Mouse (Mus musculus) gonadal fat pad, adult 2 months (tissue): ENCODE results near the gene Pde4a. TPM values are rescaled to one million over a fixed set of nuclear protein-coding genes. Genes with fewer than 3 reads are reported as not detected.
A peak's percentile ranks its signal among the peaks of the same experiment; 100 is the strongest.

Experiments
- DNase-seq: peaks from one replicate; pipeline ENCODE4 v3.0.0-alpha.2; 2012; ENCODE audit warnings: low read depth
- polyA plus RNA-seq: library from polyadenylated mRNA; depleted of rRNA; stranded (reverse); fragments of >200 nt; gene quantifications from 2 replicates; pipeline ENCODE4 v1.2.3, GENCODE M21; 2012

Gene Pde4a
- polyA plus RNA-seq, 1 experiment = 16.6 TPM

DNA sequence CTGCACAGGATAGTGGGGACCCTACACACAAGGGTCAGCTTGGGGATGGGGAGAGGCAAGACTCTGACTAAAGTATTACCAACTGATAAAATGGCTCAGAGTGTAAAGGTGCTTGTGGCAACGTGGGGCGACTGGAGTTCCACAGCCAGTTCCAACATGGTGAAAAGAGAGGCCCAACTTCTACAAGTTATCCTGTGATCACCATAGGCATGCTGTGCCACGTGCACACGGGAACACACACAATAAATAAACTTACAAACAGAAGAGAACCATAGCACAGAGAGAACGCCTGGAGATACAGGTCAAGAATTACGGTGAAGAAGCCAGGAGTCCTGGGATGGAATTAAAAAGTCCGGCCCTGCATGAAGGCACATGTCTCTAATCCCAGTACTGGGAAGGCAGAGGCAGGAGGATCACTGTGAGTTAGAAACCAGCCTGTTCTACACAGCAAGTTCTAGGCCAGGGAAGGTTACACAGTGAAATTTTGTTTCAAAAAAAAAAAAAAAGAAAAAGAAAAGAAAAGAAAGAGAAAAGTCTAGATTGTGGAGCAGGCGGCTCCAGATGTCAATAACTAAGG, 16.3 kb upstream of the Pde4a start:
- DNase-seq = no peak

- peak; percentile 33 for DNase-seq
These were observed 15.7 kb upstream of the Pde4a start, which contains the start of gene Cdc37 for GRCm38 (mm10) chr9:21149654-21150419. Gene Cdc37 (minus strand): TSS chr9:21149982.

GRCm38 (mm10) chr9:21152715-21153114, 12.8 kb upstream of the Pde4a start:
- DNase-seq = no peak

DNA sequence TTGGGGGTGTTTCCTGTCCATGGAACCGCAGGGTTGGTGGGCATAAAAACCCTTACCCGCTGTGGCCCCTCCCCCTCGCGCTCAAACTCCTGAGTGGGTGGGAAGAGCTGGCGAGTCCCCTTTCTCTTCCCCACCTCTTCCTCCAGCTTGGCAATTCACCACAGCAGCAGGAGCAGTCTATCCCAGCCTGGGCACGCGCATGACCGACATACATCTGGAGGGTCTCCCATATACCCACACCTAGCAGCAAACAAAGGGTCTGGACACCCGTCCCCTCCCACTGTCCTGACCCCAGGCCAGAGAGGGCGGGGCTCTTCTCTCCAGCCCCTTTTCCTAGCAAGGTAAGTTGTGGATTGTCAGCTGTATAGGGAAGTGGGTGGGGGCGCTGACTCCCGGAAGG, 12.2 kb upstream of the Pde4a start:
- no peak for DNase-seq

DNA sequence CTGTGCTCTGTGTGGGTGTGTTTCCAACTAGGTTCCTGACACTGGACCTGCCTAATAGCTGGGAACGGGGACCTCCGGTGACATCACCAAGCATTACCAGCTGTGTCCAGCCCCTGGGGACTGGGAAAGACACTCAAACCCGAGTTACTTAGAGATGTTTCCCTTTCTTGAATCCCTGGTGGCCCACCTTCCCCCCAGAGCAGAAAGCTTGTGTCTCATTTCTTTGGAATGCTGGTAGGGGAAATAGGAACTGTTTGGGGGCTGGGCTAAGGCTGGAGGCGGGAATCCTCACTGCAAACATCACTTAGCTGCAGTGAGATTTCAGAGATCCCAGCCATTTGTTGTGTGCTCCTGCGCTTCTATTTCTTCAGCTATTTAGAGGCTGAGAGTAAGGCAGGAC, 11.7 kb upstream of the Pde4a start:
- DNase-seq = no peak

DNA sequence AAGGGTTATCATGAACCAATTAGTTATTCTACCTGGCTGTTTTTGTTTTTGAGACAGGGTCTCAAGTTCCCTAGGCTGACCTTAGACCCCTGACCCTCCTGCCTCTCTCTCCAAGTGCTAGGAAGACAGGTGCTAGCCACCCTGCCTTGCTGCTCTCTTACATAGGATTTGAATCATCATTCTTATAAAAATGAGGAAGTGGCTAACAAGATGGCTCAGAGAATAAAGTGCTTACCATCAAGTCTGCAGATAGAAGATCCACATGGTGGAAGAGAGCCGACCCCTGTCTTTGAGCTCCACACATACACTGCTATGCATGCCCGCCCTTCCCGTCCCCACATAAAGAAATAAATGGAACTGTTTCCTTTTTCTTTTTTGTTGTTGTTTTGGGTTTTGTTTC, 10.7 kb upstream of the Pde4a start:
- DNase-seq = no peak

DNA sequence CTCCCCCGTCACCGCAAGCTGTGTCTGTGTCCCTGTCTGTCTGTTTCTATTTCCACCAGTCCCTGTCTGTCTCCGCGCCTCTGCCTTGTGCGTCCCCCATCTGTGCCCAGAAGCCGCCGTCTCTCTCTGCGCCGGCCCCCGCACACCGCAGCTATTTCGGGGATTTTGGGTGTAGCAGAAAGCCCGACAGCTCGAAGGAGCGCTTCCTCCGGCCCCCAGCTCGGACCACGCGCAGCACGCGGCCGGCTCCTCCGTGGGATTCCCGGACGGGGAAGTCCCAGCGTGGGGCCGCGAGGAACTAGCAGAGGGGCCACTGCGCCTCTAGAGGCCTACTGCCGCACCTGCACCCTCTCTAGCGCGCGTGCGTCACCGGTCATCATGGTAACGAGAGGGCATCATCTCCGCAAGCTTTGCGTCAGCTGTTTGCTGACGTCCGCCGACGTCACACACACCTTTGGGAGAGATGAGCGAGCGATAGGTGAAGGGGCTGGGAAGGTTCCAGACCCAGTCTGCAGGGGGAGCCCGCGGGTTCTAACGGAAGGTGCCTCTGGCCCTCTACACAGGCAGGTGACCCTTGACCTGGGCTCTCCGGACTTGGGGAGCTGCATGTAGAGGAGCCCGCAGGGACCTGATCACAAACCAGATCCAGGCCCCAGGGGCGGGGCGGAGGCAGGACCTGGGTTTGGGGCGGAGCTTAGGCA, 4.2 kb upstream of the Pde4a start:
- DNase-seq = no peak

DNA sequence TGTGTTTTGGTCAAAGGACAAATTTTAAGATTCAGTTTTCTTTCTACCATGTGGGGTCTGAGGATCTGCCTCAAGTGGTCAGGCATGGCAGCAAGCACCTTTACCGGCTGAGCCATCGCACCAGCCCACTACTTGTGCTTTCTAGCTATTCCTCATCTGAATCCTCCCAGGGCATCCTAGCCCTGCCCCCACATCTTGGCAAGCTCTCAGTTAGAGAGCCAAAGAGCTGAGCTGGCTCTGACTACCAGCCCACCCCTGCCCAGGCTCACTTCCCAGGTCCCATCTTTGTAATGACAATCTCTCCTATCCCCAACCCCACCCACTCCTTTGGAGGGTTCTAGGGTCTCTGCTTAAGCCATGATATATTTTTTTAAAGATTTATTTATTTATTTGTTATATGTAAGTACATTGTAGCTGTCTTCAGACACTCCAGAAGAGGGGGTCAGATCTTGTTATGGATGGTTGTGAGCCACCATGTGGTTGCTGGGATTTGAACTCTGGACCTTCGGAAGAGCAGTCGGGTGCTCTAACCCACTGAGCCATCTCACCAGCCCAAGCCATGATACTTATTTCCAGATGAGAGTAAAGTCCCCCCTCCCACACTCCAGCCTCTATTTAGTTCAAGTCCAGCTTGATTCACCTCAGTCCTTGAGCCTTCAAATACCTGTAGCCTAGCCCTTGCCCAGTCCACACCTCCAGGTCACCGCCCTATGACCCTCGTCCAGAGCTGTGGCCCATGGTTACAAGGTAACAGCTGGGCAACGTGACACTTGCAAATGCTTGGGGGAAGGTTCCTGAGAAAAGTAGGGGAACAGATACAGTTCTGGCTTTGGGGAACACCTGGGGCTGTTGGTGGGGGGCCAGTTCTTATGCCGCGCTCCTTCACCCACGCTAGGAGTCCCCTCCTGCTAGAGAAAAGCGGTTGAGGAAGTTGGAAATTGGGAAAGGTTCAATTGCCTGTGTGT, 2.1 kb upstream of the Pde4a start:
- DNase-seq = no peak

GRCm38 (mm10) chr9:21164072-21164471, 1.4 kb upstream of the Pde4a start:
- no peak for DNase-seq

DNA sequence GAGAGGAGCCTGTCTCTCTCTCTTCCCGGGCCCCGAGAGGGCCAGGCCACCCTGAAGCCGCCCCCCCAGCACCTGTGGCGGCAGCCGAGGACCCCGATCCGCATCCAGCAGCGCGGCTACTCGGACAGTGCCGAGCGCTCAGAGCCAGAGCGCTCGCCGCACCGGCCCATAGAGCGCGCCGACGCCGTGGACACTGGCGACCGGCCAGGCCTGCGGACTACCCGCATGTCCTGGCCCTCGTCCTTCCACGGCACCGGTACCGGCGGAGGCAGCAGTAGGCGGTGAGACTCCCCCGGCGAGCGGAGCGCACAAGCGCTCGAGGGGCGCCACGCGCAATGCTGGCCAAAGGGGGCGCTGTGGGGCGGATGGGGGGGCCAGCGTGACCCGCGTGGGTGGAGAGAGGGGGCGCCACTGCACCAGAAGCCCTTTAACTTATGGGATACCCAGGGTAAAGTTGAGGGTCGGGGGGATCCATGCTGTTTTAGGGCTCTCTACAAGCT, 488 bp downstream of the Pde4a start:
- no peak for DNase-seq

GRCm38 (mm10) chr9:21166516-21166915, 1.0 kb downstream of the Pde4a start:
- DNase-seq = no peak

- DNase-seq = no peak
These were observed 1.9 kb downstream of the Pde4a start for GRCm38 (mm10) chr9:21167140-21168097.

DNA sequence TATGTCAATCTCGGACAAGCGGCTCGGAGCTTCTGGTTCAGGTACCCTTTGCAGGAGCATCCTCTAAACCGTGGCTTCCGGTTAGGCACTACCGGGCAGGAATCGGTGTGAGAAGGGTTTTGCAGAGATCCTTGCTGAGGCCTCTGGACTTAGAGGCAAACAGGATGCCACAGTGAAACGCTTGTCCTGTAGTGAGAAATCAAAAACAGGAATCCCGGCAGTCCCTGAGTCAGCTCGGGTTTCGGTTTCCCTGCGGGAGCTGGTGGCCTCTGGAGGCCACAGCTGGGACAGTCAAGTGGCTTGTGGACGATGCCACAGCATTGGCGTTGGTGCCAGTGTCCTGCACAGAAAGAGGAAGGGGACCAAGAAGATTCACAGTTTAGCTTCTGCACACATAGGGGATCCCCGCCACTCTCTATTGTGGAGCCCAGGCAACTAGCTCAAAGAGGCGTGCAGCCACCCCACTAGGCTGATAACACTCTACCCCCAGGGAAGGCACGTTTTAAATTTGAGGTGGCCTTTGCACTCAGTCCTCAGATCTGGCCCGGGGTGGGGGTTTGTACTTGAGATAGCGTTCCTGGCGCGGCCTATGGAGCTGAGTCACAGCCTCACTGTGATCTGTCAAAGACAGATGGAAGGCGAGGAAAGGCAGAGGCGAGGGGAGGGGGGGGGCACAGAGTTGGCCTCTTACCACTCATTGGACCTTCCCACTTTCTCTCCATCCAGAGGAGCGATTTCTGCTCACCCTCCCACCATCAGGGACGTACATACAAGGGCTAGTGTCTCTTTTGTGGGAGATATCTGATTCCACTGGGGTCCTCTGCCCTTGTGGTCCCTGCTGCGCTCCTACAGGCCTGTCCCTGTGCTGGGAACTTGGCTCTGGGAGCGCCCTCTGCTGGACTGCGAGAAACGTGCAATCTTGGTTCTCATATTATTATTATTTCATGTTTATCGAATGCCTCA, 2.9 kb downstream of the Pde4a start:
- DNase-seq = no peak

- DNase-seq = no peak
These were observed 3.6 kb downstream of the Pde4a start for GRCm38 (mm10) chr9:21169157-21169556.

DNA sequence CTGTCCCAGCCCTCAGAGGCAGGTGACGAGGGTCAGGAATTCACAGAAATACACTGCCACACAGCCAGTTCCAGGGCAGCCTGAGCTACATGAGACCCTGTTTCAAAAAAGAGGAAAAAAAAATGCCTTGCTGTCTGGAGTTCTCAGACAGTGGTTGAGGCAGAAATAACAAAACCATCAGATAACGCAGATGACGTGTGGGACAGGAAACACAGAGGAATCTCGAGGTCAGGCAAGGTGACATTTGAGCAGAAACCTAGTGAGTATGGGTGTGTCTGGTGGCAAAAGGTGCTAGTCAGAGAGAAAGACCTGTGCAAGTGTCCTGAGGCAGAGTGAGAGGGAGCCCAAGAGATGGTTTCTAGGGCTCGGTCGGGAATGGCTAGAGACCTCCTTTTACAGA, 6.8 kb downstream of the Pde4a start:
- no peak for DNase-seq

GRCm38 (mm10) chr9:21180402-21180801, 14.9 kb downstream of the Pde4a start:
- no peak for DNase-seq

DNA sequence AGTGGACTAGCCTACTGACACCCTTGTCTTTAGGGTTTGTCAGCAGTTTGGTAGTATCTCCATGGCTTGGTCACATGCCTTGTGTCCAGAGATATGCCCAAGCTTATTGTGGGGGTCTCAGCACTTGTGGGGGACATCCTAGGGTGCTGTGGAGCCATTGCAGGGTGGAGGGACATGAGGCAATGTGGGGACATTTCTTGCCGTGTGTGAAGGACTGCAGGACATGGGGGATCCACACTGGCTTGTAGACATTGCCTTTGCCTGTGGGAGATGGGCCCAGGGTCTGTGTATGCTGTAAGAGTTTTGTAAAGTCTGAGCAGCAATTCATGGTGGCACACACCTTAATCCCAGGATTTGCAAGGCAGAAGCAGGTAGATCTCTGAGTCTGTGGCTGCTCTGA, 15.3 kb downstream of the Pde4a start:
- no peak for DNase-seq

- DNase-seq = no peak
These were observed 16.1 kb downstream of the Pde4a start for GRCm38 (mm10) chr9:21181421-21182220.
